Comparison of ENCODE assay signal across 8 mouse cellular contexts in genomic region chr4:105281751-105282231, GRCm38 (mm10).
A peak's percentile ranks its signal among the peaks of the same experiment; 100 is the strongest.
DNase-seq lines count a peak whose midpoint lies in the region; ATAC-seq lines count a peak whose summit lies in the region.
"Had no signal": no experiment of that assay in that cellular context is flagged by ENCODE, and none has a peak within 500 bp of the region (broad histone marks: within the 10 kb centered on the region; RNA-seq: fewer than 3 reads in every experiment).

No protein-coding gene starts in this region.

- no peak overlapping the region for H3K4me3 ChIP-seq in lung, embryonic 16.5 days (ENCODE audit: low read length)
- no peak overlapping the region for H3K4me3 ChIP-seq in forebrain, embryonic 16.5 days (replicated peaks; ENCODE audit: low read length)
- no peak overlapping the region for H3K4me3 ChIP-seq in midbrain, embryonic 15.5 days

- WGBS in lung, embryonic 16.5 days = 46% methylated on average over 7 of the region's 7 CpGs
- WGBS in forebrain, embryonic 16.5 days = 9% methylated on average over 7 of the region's 7 CpGs
- WGBS in midbrain, embryonic 15.5 days = 14% methylated on average over 7 of the region's 7 CpGs

- peak; percentile 48; the same call in 1 of the 2 replicates for ATAC-seq in lung, embryonic 16.5 days (ENCODE audit: low read depth)
- peak; percentile 40; the same call in 1 of the 2 replicates for ATAC-seq in forebrain, embryonic 16.5 days
- ATAC-seq in midbrain, embryonic 15.5 days (replicated peaks) = peak; percentile 58

- peaks cover 13% of the 10 kb centered on the region for H3K4me1 ChIP-seq in lung, embryonic 16.5 days (replicated peaks; ENCODE audit: control insufficient read depth, insufficient read depth, low read length)
- H3K4me1 ChIP-seq in forebrain, embryonic 16.5 days (replicated peaks; ENCODE audit: control insufficient read depth, insufficient read depth, low read length) = peaks cover 11% of the 10 kb centered on the region
- peaks cover 11% of the 10 kb centered on the region; the same call in 1 of the 2 replicates for H3K4me1 ChIP-seq in midbrain, embryonic 15.5 days

- H3K27me3 ChIP-seq in lung, embryonic 16.5 days (ENCODE audit: control insufficient read depth, insufficient read depth, low read depth, low read length) = no peaks in the 10 kb centered on the region
- H3K27me3 ChIP-seq in forebrain, embryonic 16.5 days (replicated peaks; ENCODE audit: control insufficient read depth, insufficient read depth, low read length) = no peaks in the 10 kb centered on the region
- no peaks in the 10 kb centered on the region for H3K27me3 ChIP-seq in midbrain, embryonic 15.5 days (replicated peaks)

- no peak overlapping the region for H3K4me2 ChIP-seq in lung, embryonic 16.5 days (ENCODE audit: low read depth, low read length)
- H3K4me2 ChIP-seq in forebrain, embryonic 16.5 days (ENCODE audit: low read length) = no peak overlapping the region
- H3K4me2 ChIP-seq in midbrain, embryonic 15.5 days = no peak overlapping the region

- DNase-seq in lung, postnatal 36 days = no peak
- peak; percentile 49 for DNase-seq in embryo, embryonic 9.5 days (ENCODE audit: extremely low spot score)
- DNase-seq in right cerebral cortex, postnatal 4 days = no peak
- DNase-seq in heart, postnatal 10 days = no peak
- DNase-seq: kidney, postnatal 36 days had no signal

- no peak overlapping the region for H3K9ac ChIP-seq in lung, embryonic 16.5 days (ENCODE audit: low read length)
- no peak overlapping the region for H3K9ac ChIP-seq in forebrain, embryonic 16.5 days (replicated peaks; ENCODE audit: low read depth, low read length)
- H3K9ac ChIP-seq in midbrain, embryonic 15.5 days = no peak overlapping the region

- H3K36me3 ChIP-seq in lung, embryonic 16.5 days (ENCODE audit: control insufficient read depth, insufficient read depth, low read length) = no peaks in the 10 kb centered on the region
- no peaks in the 10 kb centered on the region for H3K36me3 ChIP-seq in forebrain, embryonic 16.5 days (ENCODE audit: control insufficient read depth, insufficient read depth)
- no peaks in the 10 kb centered on the region for H3K36me3 ChIP-seq in midbrain, embryonic 15.5 days (replicated peaks)

- no peak overlapping the region for H3K27ac ChIP-seq in lung, embryonic 16.5 days (ENCODE audit: low read length)
- H3K27ac ChIP-seq in forebrain, embryonic 16.5 days (ENCODE audit: low read length) = no peak overlapping the region
- H3K27ac ChIP-seq in midbrain, embryonic 15.5 days = no peak overlapping the region

- intact Hi-C loops in heart, postnatal 10 days (cut with DNase I) = no loop called here

- H3K9me3 ChIP-seq in lung, embryonic 16.5 days (ENCODE audit: control insufficient read depth, low read length) = no peaks in the 10 kb centered on the region
- H3K9me3 ChIP-seq in forebrain, embryonic 16.5 days (ENCODE audit: control insufficient read depth, low read length) = no peaks in the 10 kb centered on the region
- H3K9me3 ChIP-seq in midbrain, embryonic 15.5 days = no peaks in the 10 kb centered on the region
